Mouse (Mus musculus) liver, embryonic 14.5 days (tissue): ENCODE measurements around the gene Cyb5r3. TPM values are rescaled to one million over a fixed set of nuclear protein-coding genes. Genes with fewer than 3 reads are reported as not detected.

ENCODE experiments used
- ATAC-seq: fragments of 200-750 bp; cut with Nextera tagmentation; 2 replicates; pipeline ENCODE4 v1.8.0; 2017; ENCODE audit warnings: moderate number of reproducible peaks, mild to moderate bottlenecking, moderate library complexity; ENCODE audit not compliant: insufficient read depth
- DNase-seq, 3 experiments: peaks; one replicate each; pipeline ENCODE4 v3.0.0-alpha.2; 2012 to 2013; ENCODE audit warnings: low read depth in 3 of 3, low spot score in 3 of 3
- H3K27ac ChIP-seq: fragments of 300-500 bp; sonication (generic); 2 replicates; pipeline ENCODE4 v1.5.1; 2014; ENCODE audit warnings: moderate library complexity, mild to moderate bottlenecking, control low read depth, inconsistent platforms
- H3K27me3 ChIP-seq: fragments of 300-500 bp; sonication (generic); 2 replicates; pipeline ENCODE4 v1.6.1; 2014; ENCODE audit warnings: mild to moderate bottlenecking, low read length, moderate library complexity; ENCODE audit not compliant: control insufficient read depth, insufficient read depth
- H3K36me3 ChIP-seq: fragments of 300-500 bp; sonication (generic); replicated peaks from 2 replicates; pipeline ENCODE4 v1.6.1; 2014; ENCODE audit warnings: low read depth; ENCODE audit not compliant: control insufficient read depth, insufficient read depth
- H3K4me1 ChIP-seq, 2 experiments: fragments of 200-500 bp in 1 of 2; fragments of 300-500 bp in 1 of 2; sonication (generic) in 1 of 2; replicated peaks; 2 replicates each; pipeline ENCODE4 v1.6.1; 2012 to 2014; ENCODE audit warnings: antibody characterized with exemption in 1 of 2, inconsistent platforms in 1 of 2, low read length in 1 of 2; ENCODE audit not compliant: control insufficient read depth in 2 of 2, insufficient read depth in 2 of 2
- H3K4me2 ChIP-seq: fragments of 300-500 bp; sonication (generic); 2 replicates; pipeline ENCODE4 v1.6.1; 2014; ENCODE audit warnings: low read depth, mild to moderate bottlenecking, control low read depth, moderate library complexity
- H3K4me3 ChIP-seq, 2 experiments: fragments of 200-500 bp in 1 of 2; fragments of 300-500 bp in 1 of 2; sonication (generic) in 1 of 2; 2 replicates each; pipeline ENCODE4 v1.5.1; 2012 to 2014; ENCODE audit warnings: low read depth in 2 of 2, low read length in 2 of 2, mild to moderate bottlenecking in 2 of 2, control low read depth in 1 of 2, inconsistent platforms in 1 of 2, moderate library complexity in 1 of 2; ENCODE audit not compliant: insufficient read depth in 1 of 2
- H3K9ac ChIP-seq: fragments of 300-500 bp; sonication (generic); replicated peaks from 2 replicates; pipeline ENCODE4 v1.6.1; 2014; ENCODE audit warnings: mild to moderate bottlenecking, control low read depth, moderate library complexity
- H3K9me3 ChIP-seq: fragments of 300-500 bp; sonication (generic); 2 replicates; pipeline ENCODE4 v1.6.1; 2016; ENCODE audit warnings: low read length, mixed read lengths; ENCODE audit not compliant: control insufficient read depth
- CTCF ChIP-seq: IDR thresholded peaks from 2 replicates; pipeline ENCODE4 v1.5.1; 2016; ENCODE audit warnings: antibody characterized with exemption, low read depth, control low read depth
- EP300 ChIP-seq: IDR thresholded peaks from 2 replicates; pipeline ENCODE4 v1.6.1; 2016; ENCODE audit warnings: antibody characterized with exemption, low read depth
- WGBS: fragments of 180-500 bp; shearing (Covaris S2); extraction: QIAGEN DNeasy Blood & Tissue Kit; methylation state at CpG from one replicate; pipeline ENCODE4 v1.1.7; 2014; ENCODE audit not compliant: insufficient replicate concordance; 5-methylcytosine and 5-hydroxymethylcytosine counted together
- polyA plus RNA-seq, 2 experiments: library from polyadenylated mRNA; depleted of rRNA in 1 of 2; stranded (reverse) in 1 of 2; unstranded in 1 of 2; fragments of >200 nt; fragmentation: Nextera tagmentation in 1 of 2; extraction: Ambion mirVana in 1 of 2; gene quantifications; 2 replicates each; pipeline versions ENCODE4 v1.2.1 to v1.2.3; 2012 to 2014

The Cyb5r3 gene
- polyA plus RNA-seq, 2 experiments = 88.8 to 103 TPM

GRCm38 (mm10) chr15:83106426-83106825 lies 66.0 kb downstream of the Cyb5r3 start:
- H3K4me1 ChIP-seq = no peaks in the 10 kb centered on the region
- WGBS = 62% methylated on average over 6 of the region's 6 CpGs
- no peak overlapping the region for H3K4me3 ChIP-seq
- no peak overlapping the region for H3K27ac ChIP-seq
- no peaks in the 10 kb centered on the region for H3K9me3 ChIP-seq
- H3K36me3 ChIP-seq = no peaks in the 10 kb centered on the region
- ATAC-seq (no peak), DNase-seq (no peak)
- no peaks in the 10 kb centered on the region for H3K27me3 ChIP-seq
- no peak overlapping the region for H3K4me2 ChIP-seq
- no peak overlapping the region for H3K9ac ChIP-seq
- TF ChIP-seq CTCF = no peak
- no peak for TF ChIP-seq EP300

Other genes starting within 250 kb of the Cyb5r3 start
- gene Tcf20, start 184.7 kb downstream of the Cyb5r3 start, polyA plus RNA-seq (2012; rRNA removed) = 4.3 and 5.7 TPM in 2 replicates
- gene Tcf20, start 184.7 kb downstream of the Cyb5r3 start, polyA plus RNA-seq (2014; fragmentation: Nextera tagmentation; extraction: Ambion mirVana) = 2.9 and 3.2 TPM in 2 replicates
- gene Nfam1, start 139.3 kb downstream of the Cyb5r3 start, polyA plus RNA-seq (2012; rRNA removed) = 3.6 TPM in 2 replicates
- gene Nfam1, start 139.3 kb downstream of the Cyb5r3 start, polyA plus RNA-seq (2014; fragmentation: Nextera tagmentation; extraction: Ambion mirVana) = 5.0 and 5.9 TPM in 2 replicates
- gene Serhl, start 83.1 kb downstream of the Cyb5r3 start, polyA plus RNA-seq (2012; rRNA removed) = 6.9 and 12.4 TPM in 2 replicates
- gene Serhl, start 83.1 kb downstream of the Cyb5r3 start, polyA plus RNA-seq (2014; fragmentation: Nextera tagmentation; extraction: Ambion mirVana) = 14.8 and 17.2 TPM in 2 replicates
- 16.0 and 23.9 TPM in 2 replicates for gene Rrp7a, start 49.8 kb downstream of the Cyb5r3 start, polyA plus RNA-seq (2012; rRNA removed)
- gene Rrp7a, start 49.8 kb downstream of the Cyb5r3 start, polyA plus RNA-seq (2014; fragmentation: Nextera tagmentation; extraction: Ambion mirVana) = 21.2 and 22.3 TPM in 2 replicates
- gene Poldip3, start 23.2 kb downstream of the Cyb5r3 start, polyA plus RNA-seq (2012; rRNA removed) = 22.8 and 25.1 TPM in 2 replicates
- gene Poldip3, start 23.2 kb downstream of the Cyb5r3 start, polyA plus RNA-seq (2014; fragmentation: Nextera tagmentation; extraction: Ambion mirVana) = 49.4 and 58.5 TPM in 2 replicates
- 0.05 and 0.07 TPM in 2 replicates for gene A4galt, start 79.2 kb upstream of the Cyb5r3 start, polyA plus RNA-seq (2012; rRNA removed)
- gene A4galt, start 79.2 kb upstream of the Cyb5r3 start, polyA plus RNA-seq (2014; fragmentation: Nextera tagmentation; extraction: Ambion mirVana) = 0.08 TPM in 1 of 2 replicates, not detected in the other
- 10.1 and 10.9 TPM in 2 replicates for gene Arfgap3, start 177.7 kb upstream of the Cyb5r3 start, polyA plus RNA-seq (2012; rRNA removed)
- 15.3 and 16.6 TPM in 2 replicates for gene Arfgap3, start 177.7 kb upstream of the Cyb5r3 start, polyA plus RNA-seq (2014; fragmentation: Nextera tagmentation; extraction: Ambion mirVana)